Mouse (Mus musculus) ovary, adult 18-20 months (tissue): ENCODE results near the gene Btg1.

ENCODE experiments used
- DNase-seq: peaks from one replicate; pipeline ENCODE4 v3.0.0; 2022; ENCODE audit warnings: low spot score, mixed read lengths

Btg1 gene

GRCm38 (mm10) chr10:96616709-96617116 is at the start of gene Btg1:
Btg1 (plus strand) TSS chr10:96617006.
- peak; percentile 99 for DNase-seq

- DNase-seq, result no peak
These were observed 47.3 kb upstream of the Btg1 start for GRCm38 (mm10) chr10:96569469-96569868.

GRCm38 (mm10) chr10:96571176-96571575 is 45.6 kb upstream of the Btg1 start:
- peak; percentile 3 for DNase-seq

GRCm38 (mm10) chr10:96574786-96575185 is 42.0 kb upstream of the Btg1 start:
- DNase-seq, result no peak

GRCm38 (mm10) chr10:96575338-96575737 is 41.5 kb upstream of the Btg1 start:
- no peak for DNase-seq

GRCm38 (mm10) chr10:96578924-96579323 is 37.9 kb upstream of the Btg1 start:
- no peak for DNase-seq

GRCm38 (mm10) chr10:96579436-96579835 is 37.4 kb upstream of the Btg1 start:
- no peak for DNase-seq

GRCm38 (mm10) chr10:96580246-96580645 is 36.6 kb upstream of the Btg1 start:
- no peak for DNase-seq

GRCm38 (mm10) chr10:96581232-96581631 is 35.6 kb upstream of the Btg1 start:
- DNase-seq, result no peak

GRCm38 (mm10) chr10:96586191-96586880 is 30.5 kb upstream of the Btg1 start:
- DNase-seq, result no peak

GRCm38 (mm10) chr10:96586881-96587217 is 30.0 kb upstream of the Btg1 start:
- no peak for DNase-seq

GRCm38 (mm10) chr10:96588233-96588632 is 28.6 kb upstream of the Btg1 start:
- no peak for DNase-seq

- DNase-seq, result no peak
These were observed 27.0 kb upstream of the Btg1 start for GRCm38 (mm10) chr10:96589781-96590180.

GRCm38 (mm10) chr10:96592089-96592488 is 24.7 kb upstream of the Btg1 start:
- DNase-seq, result no peak

- no peak for DNase-seq
These were observed 21.2 kb upstream of the Btg1 start for GRCm38 (mm10) chr10:96595435-96596132.

GRCm38 (mm10) chr10:96596411-96596810 is 20.4 kb upstream of the Btg1 start:
- no peak for DNase-seq

GRCm38 (mm10) chr10:96599641-96600040 is 17.2 kb upstream of the Btg1 start:
- no peak for DNase-seq

GRCm38 (mm10) chr10:96601670-96602069 is 15.1 kb upstream of the Btg1 start:
- DNase-seq, result no peak

GRCm38 (mm10) chr10:96602339-96602738 is 14.5 kb upstream of the Btg1 start:
- no peak for DNase-seq

GRCm38 (mm10) chr10:96605168-96605567 is 11.6 kb upstream of the Btg1 start:
- DNase-seq, result no peak

- DNase-seq, result no peak
These were observed 10.9 kb upstream of the Btg1 start for GRCm38 (mm10) chr10:96605856-96606255.

GRCm38 (mm10) chr10:96607617-96608185 is 9.1 kb upstream of the Btg1 start:
- DNase-seq, result no peak
